Mouse (Mus musculus): ENCODE measurements around the gene Cdc123.

DNA sequence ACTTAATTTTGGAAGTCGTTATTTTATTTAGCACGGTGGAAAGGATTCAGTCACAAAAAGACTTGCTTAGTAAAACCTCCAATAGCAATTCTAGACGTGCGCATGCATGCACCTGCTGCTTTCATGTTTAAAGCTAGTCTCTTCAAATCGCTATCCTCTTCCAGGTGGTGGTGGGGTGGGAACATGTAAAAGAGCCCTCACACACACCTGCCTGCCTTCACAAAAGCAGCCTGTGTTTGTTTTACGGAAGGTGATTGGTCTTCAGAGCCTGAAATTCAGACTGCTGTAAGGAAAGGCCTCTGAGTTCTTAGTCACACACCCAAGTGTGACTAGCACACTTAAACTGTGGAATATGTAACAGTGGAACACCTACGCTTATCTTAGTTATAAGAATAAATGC is 39.7 kb downstream of the Cdc123 start:
- TF ChIP-seq CTCF (IDR thresholded peaks at IDR 0.05) (no peak), EP300 (IDR thresholded peaks at IDR 0.05) (no peak)

Measured in lung, postnatal 0 days (tissue).